Mouse (Mus musculus) inflammation-experienced regulatory T-cells, adult 6 months (primary cell): ENCODE results near the gene Trem1. TPM values are rescaled to one million over a fixed set of nuclear protein-coding genes. Genes with fewer than 3 reads are reported as not detected.

ENCODE experiments used
- ATAC-seq: one replicate; pipeline ENCODE4 v1.8.0; 2017
- polyA plus RNA-seq, 3 experiments: library from polyadenylated mRNA; unstranded; fragments of 100-300 nt; shearing (Covaris generic); gene quantifications; one replicate each; pipeline ENCODE4 v1.2.1; 2017

Gene Trem1
- polyA plus RNA-seq, 3 experiments from 2014 or later: not detected

- ATAC-seq: no peak
These were observed 35.7 kb downstream of the Trem1 start for GRCm38 (mm10) chr17:48268276-48268675.

GRCm38 (mm10) chr17:48269833-48270232, 37.3 kb downstream of the Trem1 start:
- ATAC-seq: no peak

GRCm38 (mm10) chr17:48272158-48272557, 39.6 kb downstream of the Trem1 start:
- no peak for ATAC-seq

GRCm38 (mm10) chr17:48272598-48272997, 40.0 kb downstream of the Trem1 start:
- ATAC-seq: no peak

- no peak for ATAC-seq
These were observed 41.5 kb downstream of the Trem1 start for GRCm38 (mm10) chr17:48274098-48274497.

- no peak for ATAC-seq
These were observed 42.3 kb downstream of the Trem1 start for GRCm38 (mm10) chr17:48274885-48275284.

- ATAC-seq: no peak
These were observed 43.2 kb downstream of the Trem1 start for GRCm38 (mm10) chr17:48275736-48276135.

- no peak for ATAC-seq
These were observed 45.8 kb downstream of the Trem1 start for GRCm38 (mm10) chr17:48278381-48278780.

- no peak for ATAC-seq
These were observed 46.4 kb downstream of the Trem1 start for GRCm38 (mm10) chr17:48279002-48279401.

- ATAC-seq: no peak
These were observed 48.6 kb downstream of the Trem1 start for GRCm38 (mm10) chr17:48280943-48281738.

- ATAC-seq: no peak
These were observed 49.1 kb downstream of the Trem1 start for GRCm38 (mm10) chr17:48281739-48282085.

GRCm38 (mm10) chr17:48286765-48287164, 54.2 kb downstream of the Trem1 start:
- no peak for ATAC-seq

GRCm38 (mm10) chr17:48287276-48287675, 54.7 kb downstream of the Trem1 start:
- no peak for ATAC-seq

GRCm38 (mm10) chr17:48293500-48294194, 61.1 kb downstream of the Trem1 start:
- peak; percentile 54 for ATAC-seq

Other genes starting within 250 kb of the Trem1 start
- gene 1700122O11Rik, start 194.5 kb upstream of the Trem1 start, polyA plus RNA-seq: not detected
- not detected for gene 1700067P10Rik, start 143.4 kb upstream of the Trem1 start, polyA plus RNA-seq
- not detected for gene 9830107B12Rik, start 86.5 kb upstream of the Trem1 start, polyA plus RNA-seq
- under 1 TPM in 1 of 3 experiments, not detected in 2; 0.36 TPM for gene A530064D06Rik, start 65.5 kb upstream of the Trem1 start, polyA plus RNA-seq
- not detected for gene Trem3, start 15.0 kb downstream of the Trem1 start, polyA plus RNA-seq
- gene Treml4, start 31.5 kb downstream of the Trem1 start, polyA plus RNA-seq: 1 to 10 TPM in 1 of 3 experiments, under 1 TPM in 1, not detected in 1; 0.55 to 1.3 TPM
- 10 to 100 TPM in 2 of 3 experiments, under 1 TPM in 1; 0.69 to 12.3 (median 11.3) TPM for gene Treml2, start 66.7 kb downstream of the Trem1 start, polyA plus RNA-seq
- 1 to 10 TPM in 2 of 3 experiments, not detected in 1; 2.8 to 5.6 TPM for gene B430306N03Rik, start 83.4 kb downstream of the Trem1 start, polyA plus RNA-seq
- not detected for gene Trem2, start 113.6 kb downstream of the Trem1 start, polyA plus RNA-seq
- gene Treml1, start 127.1 kb downstream of the Trem1 start, polyA plus RNA-seq: not detected
- gene Nfya, start 177.1 kb downstream of the Trem1 start, polyA plus RNA-seq: 10 to 100 TPM in 2 of 3 experiments, 1 to 10 TPM in 1; 9.9 to 12.1 (median 11.2) TPM
- 100 to 1,000 TPM in 1 of 3 experiments, 10 to 100 TPM in 2; 85.8 to 107 (median 94.9) TPM for gene Oard1, start 177.2 kb downstream of the Trem1 start, polyA plus RNA-seq
- gene Apobec2, start 200.2 kb downstream of the Trem1 start, polyA plus RNA-seq: 1 to 10 TPM; 1.8 to 5.7 (median 2.2) TPM
- gene Tspo2, start 218.8 kb downstream of the Trem1 start, polyA plus RNA-seq: not detected
- gene Unc5cl, start 222.1 kb downstream of the Trem1 start, polyA plus RNA-seq: 10 to 100 TPM; 16.0 to 23.9 (median 16.7) TPM